Mouse (Mus musculus) forebrain, embryonic 13.5 days (tissue): ENCODE measurements at regions not wholly inside any gene's neighbourhood (a gene's known extent, or its start where the extent isn't known, plus 50 kb on each side); places are given as distances from the start of the nearest gene placed in this dataset.

ENCODE experiments used
- ATAC-seq: fragments of 200-750 bp; cut with Nextera tagmentation; 2 replicates; pipeline ENCODE4 v1.8.0; 2017
- H3K27ac ChIP-seq: fragments of 300-500 bp; sonication (generic); 2 replicates; pipeline ENCODE4 v1.5.1; 2015; ENCODE audit warnings: inconsistent platforms, mild to moderate bottlenecking, moderate library complexity
- H3K27me3 ChIP-seq: fragments of 300-500 bp; sonication (generic); 2 replicates; pipeline ENCODE4 v1.6.1; 2015; ENCODE audit warnings: mild to moderate bottlenecking, inconsistent platforms
- H3K36me3 ChIP-seq: fragments of 300-500 bp; sonication (generic); 2 replicates; pipeline ENCODE4 v1.6.1; 2015; ENCODE audit warnings: mild to moderate bottlenecking, inconsistent platforms; ENCODE audit not compliant: poor library complexity, severe bottlenecking
- H3K4me1 ChIP-seq: fragments of 300-500 bp; sonication (generic); 2 replicates; pipeline ENCODE4 v1.6.1; 2015; ENCODE audit warnings: inconsistent platforms
- H3K4me2 ChIP-seq: fragments of 300-500 bp; sonication (generic); 2 replicates; pipeline ENCODE4 v1.6.1; 2015; ENCODE audit warnings: inconsistent platforms, mild to moderate bottlenecking, moderate library complexity
- H3K4me3 ChIP-seq: fragments of 300-500 bp; sonication (generic); 2 replicates; pipeline ENCODE4 v1.5.1; 2015; ENCODE audit warnings: mild to moderate bottlenecking, inconsistent platforms
- H3K9ac ChIP-seq: fragments of 300-500 bp; sonication (generic); 2 replicates; pipeline ENCODE4 v1.6.1; 2015; ENCODE audit warnings: mild to moderate bottlenecking, inconsistent platforms
- H3K9me3 ChIP-seq: fragments of 300-500 bp; sonication (generic); replicated peaks from 2 replicates; pipeline ENCODE4 v1.6.1; 2016; ENCODE audit warnings: inconsistent platforms
- WGBS: fragments of 180-500 bp; shearing (Covaris S2); methylation state at CpG from one replicate; pipeline ENCODE4 v1.1.7; 2015; 5-methylcytosine and 5-hydroxymethylcytosine counted together

DNA sequence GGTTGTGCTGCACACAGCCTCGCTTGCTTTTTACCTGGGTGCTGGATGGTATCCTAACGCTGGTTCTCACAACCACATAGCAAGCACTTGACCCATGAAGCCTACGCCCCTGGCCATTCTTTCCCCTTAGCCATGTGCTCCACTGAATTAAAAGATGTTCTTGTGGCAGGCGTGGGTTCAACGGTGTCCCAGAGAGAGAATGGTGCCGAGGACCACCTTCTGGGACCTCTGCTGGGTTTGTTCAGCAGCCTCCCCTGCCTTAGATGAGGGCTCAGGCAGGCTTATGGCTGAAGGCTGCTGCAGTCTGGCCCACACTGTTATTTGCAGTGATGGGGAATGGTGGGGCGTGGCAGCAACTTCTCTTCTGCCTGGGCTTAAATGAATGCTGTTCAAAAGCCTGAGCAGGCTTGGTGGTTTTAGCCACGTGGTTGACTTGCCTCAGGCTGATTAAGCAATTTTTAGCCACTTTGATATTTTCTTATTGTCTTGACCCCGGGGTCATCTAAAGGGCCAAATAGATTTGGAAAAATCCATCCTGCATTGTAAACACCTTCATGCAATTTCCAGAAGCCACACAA lies 119.5 kb upstream of the Tbca start:
- Histone ChIP-seq H3K9me3 (no peaks in the 10 kb centered on the region), H3K36me3 (no peaks in the 10 kb centered on the region), H3K27me3 (peaks cover 68% of the 10 kb centered on the region), H3K9ac (no peak overlapping the region), H3K4me3 (no peak overlapping the region), H3K4me2 (no peak overlapping the region), H3K27ac (no peak overlapping the region), H3K4me1 (peaks cover 2% of the 10 kb centered on the region; the same call in 1 of the 2 replicates)
- ATAC-seq: no peak
- WGBS: 37% methylated on average over 9 of the region's 9 CpGs

DNA sequence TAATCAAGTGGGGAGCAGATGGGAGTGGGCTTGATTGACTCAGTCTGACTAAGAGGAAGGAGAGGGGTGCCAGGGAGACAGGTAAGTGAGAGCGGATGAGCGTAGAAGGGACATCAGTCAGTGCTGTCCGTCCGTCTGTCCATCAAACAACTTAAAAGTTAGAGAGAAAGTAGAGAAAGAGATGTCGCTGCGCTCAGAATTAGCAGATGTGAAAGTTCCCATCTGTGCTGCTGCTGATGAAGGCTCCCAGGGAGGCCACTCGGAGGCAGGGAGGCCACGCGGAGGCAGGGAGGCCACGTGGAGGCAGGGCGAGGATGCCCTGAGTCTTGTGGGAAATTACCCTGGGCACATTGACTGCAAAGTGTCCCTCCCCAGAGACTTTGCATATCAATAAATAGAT lies 118.4 kb upstream of the Tbca start:
- H3K4me2 ChIP-seq: no peak overlapping the region
- no peak overlapping the region for H3K4me3 ChIP-seq
- no peaks in the 10 kb centered on the region for H3K36me3 ChIP-seq
- no peak for ATAC-seq
- H3K9ac ChIP-seq: no peak overlapping the region
- 86% methylated on average over 11 of the region's 11 CpGs for WGBS
- peaks cover 61% of the 10 kb centered on the region for H3K27me3 ChIP-seq
- no peaks in the 10 kb centered on the region for H3K9me3 ChIP-seq
- no peak overlapping the region for H3K27ac ChIP-seq
- H3K4me1 ChIP-seq: peaks cover 2% of the 10 kb centered on the region; the same call in 1 of the 2 replicates

DNA sequence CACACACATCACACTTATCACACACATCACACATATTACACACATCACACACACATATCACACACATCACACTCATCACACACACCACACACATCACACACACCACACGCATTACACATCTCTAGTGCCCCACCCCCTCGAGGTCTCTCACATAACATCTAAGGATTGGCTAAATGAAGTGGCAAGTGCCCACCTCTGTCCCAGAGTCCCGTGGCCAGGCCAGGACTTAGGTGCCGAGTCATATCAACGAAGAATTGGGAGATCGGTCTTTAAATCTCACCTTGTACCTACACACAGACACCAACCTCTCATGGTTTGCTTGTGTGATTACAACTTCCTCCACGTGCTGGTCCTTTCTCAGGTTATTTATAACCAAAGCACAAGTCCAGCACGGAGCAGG lies 117.7 kb upstream of the Tbca start:
- Histone ChIP-seq H3K4me2 (no peak overlapping the region), H3K27ac (no peak overlapping the region), H3K4me3 (no peak overlapping the region), H3K9me3 (no peaks in the 10 kb centered on the region), H3K4me1 (peaks cover 2% of the 10 kb centered on the region; the same call in 1 of the 2 replicates), H3K36me3 (no peaks in the 10 kb centered on the region), H3K27me3 (peaks cover 60% of the 10 kb centered on the region), H3K9ac (no peak overlapping the region)
- ATAC-seq: no peak
- WGBS: 87% methylated on average over 8 of the region's 8 CpGs

DNA sequence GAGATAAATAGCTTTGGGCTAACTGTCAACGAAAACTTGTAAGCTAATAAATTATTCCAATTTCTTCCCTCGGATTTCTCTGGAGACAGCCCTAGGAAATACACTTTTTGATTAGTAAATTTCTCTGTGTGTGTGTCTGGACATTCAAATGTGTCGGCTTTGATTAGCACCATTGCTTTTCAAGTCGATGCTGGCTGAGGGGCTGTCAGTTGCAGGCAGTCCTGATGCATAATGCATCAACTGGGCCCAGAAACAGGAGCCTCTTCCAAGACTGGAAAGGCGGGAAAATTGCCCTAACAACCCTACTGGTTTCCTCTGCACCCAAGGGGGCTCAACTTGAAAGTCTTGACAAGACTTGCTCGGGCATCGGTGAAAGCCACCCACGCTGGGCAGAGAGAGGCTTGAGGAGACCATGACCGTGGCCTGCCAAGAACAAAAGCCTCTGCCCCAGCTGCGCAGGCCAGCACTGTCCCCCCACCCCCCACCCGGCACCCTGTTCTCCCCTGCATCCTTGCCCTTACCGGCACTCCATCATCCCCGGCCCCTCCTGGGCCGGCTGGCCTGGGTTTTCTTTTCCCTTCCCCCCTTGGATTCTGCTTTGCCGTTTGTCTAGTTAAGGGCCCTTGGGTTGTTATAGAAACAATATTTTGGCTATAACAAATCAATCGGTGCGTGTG lies 108.1 kb upstream of the Tbca start:
- WGBS: 23% methylated on average over 17 of the region's 17 CpGs
- peaks cover 62% of the 10 kb centered on the region for H3K27me3 ChIP-seq
- H3K27ac ChIP-seq: no peak overlapping the region; the same call in 1 of the 2 replicates
- H3K4me2 ChIP-seq: peak overlapping the region; percentile 10; the same call in 1 of the 2 replicates
- peak; percentile 57; the same call in 1 of the 2 replicates for ATAC-seq
- no peak overlapping the region for H3K9ac ChIP-seq
- H3K9me3 ChIP-seq: no peaks in the 10 kb centered on the region
- H3K4me1 ChIP-seq: peaks cover 21% of the 10 kb centered on the region
- no peak overlapping the region for H3K4me3 ChIP-seq
- H3K36me3 ChIP-seq: no peaks in the 10 kb centered on the region

DNA sequence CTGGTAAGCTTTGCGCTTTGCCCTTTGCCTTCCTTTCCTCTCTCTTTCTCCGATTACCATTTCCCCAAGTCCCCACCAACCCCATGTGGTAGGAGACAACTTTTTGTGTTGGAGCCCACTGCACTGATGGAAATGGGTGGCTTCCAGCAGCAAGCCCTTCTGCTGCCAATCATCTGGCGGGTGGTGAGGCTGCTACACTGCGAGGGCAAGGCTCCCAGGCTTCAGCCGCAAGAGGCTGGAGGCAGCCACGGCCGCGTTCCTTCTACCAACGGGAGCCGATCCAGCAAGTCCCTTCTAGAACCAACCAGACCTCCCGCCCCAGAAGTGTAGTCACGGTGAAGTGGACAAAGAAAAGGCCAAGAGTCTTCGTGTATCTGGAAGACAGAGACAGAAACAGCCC lies 107.1 kb upstream of the Tbca start:
- no peak overlapping the region for H3K4me2 ChIP-seq

DNA sequence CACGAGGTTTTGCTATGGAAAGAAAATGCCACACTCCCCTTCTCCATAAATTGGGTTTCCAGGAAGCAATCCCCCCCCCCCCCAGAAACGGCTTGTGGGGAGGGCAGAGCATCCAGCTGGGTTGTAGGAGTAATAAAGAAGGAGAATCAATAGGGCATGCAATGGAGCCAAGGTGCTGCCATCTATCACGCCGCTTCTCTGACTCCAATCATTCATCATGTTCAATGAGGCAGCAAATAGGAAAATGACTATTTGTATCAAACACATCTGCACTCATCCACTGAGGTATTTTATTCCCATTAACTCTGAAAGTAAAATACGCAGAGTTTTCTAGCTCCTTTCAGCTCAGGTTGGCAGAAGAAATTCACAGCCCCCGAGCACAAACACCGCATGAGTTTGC lies 103.5 kb upstream of the Tbca start:
- no peaks in the 10 kb centered on the region for H3K36me3 ChIP-seq
- peaks cover 16% of the 10 kb centered on the region for H3K4me1 ChIP-seq
- H3K27ac ChIP-seq: no peak overlapping the region
- 16% methylated on average over 7 of the region's 7 CpGs for WGBS
- peaks cover 83% of the 10 kb centered on the region for H3K27me3 ChIP-seq
- no peak for ATAC-seq
- H3K9ac ChIP-seq: no peak overlapping the region
- H3K4me2 ChIP-seq: no peak overlapping the region
- no peaks in the 10 kb centered on the region for H3K9me3 ChIP-seq
- H3K4me3 ChIP-seq: no peak overlapping the region

More for the DNA sequence above, 107.1 kb upstream of the Tbca start:
- peaks cover 21% of the 10 kb centered on the region for H3K4me1 ChIP-seq
- H3K4me3 ChIP-seq: no peak overlapping the region
- H3K9ac ChIP-seq: no peak overlapping the region
- peaks cover 68% of the 10 kb centered on the region for H3K27me3 ChIP-seq
- H3K9me3 ChIP-seq: no peaks in the 10 kb centered on the region
- 91% methylated on average over 13 of the region's 13 CpGs for WGBS
- no peaks in the 10 kb centered on the region for H3K36me3 ChIP-seq
- no peak overlapping the region for H3K27ac ChIP-seq
- ATAC-seq: no peak

GRCm38 (mm10) chr13:94687295-94687694 lies 101.4 kb upstream of the Tbca start:
- Histone ChIP-seq H3K9ac (no peak overlapping the region), H3K27ac (no peak overlapping the region), H3K36me3 (no peaks in the 10 kb centered on the region), H3K4me3 (no peak overlapping the region), H3K4me2 (no peak overlapping the region), H3K27me3 (peaks cover 70% of the 10 kb centered on the region), H3K4me1 (0 out of 2 replicates have a peak, but pooled peaks cover 10% of the 10 kb centered on the region), H3K9me3 (no peaks in the 10 kb centered on the region)
- WGBS: 70% methylated on average over 5 of the region's 5 CpGs
- ATAC-seq: no peak

- no peak overlapping the region for H3K9ac ChIP-seq
- no peak overlapping the region for H3K4me3 ChIP-seq
- peaks cover 96% of the 10 kb centered on the region for H3K27me3 ChIP-seq
- no peak overlapping the region for H3K27ac ChIP-seq
- WGBS: 2% methylated on average over 7 of the region's 7 CpGs
- no peaks in the 10 kb centered on the region for H3K9me3 ChIP-seq
- peaks cover 51% of the 10 kb centered on the region for H3K4me1 ChIP-seq
- H3K4me2 ChIP-seq: no peak overlapping the region
- no peak for ATAC-seq
- H3K36me3 ChIP-seq: no peaks in the 10 kb centered on the region
Observed at GRCm38 (mm10) chr13:94706641-94707053, 82.1 kb upstream of the Tbca start.

GRCm38 (mm10) chr13:94707371-94708280 lies 81.1 kb upstream of the Tbca start:
- ATAC-seq: no peak
- H3K4me2 ChIP-seq: no peak overlapping the region
- WGBS: 2% methylated on average over 31 of the region's 32 CpGs
- H3K9ac ChIP-seq: no peak overlapping the region
- no peak overlapping the region for H3K27ac ChIP-seq
- H3K27me3 ChIP-seq: peaks cover 98% of the 10 kb centered on the region
- no peak overlapping the region for H3K4me3 ChIP-seq
- H3K9me3 ChIP-seq: no peaks in the 10 kb centered on the region
- H3K4me1 ChIP-seq: peaks cover 41% of the 10 kb centered on the region
- H3K36me3 ChIP-seq: no peaks in the 10 kb centered on the region

GRCm38 (mm10) chr13:94708786-94709185 lies 79.9 kb upstream of the Tbca start:
- no peak overlapping the region for H3K9ac ChIP-seq
- no peak overlapping the region for H3K27ac ChIP-seq
- 38% methylated on average over 5 of the region's 5 CpGs for WGBS
- no peaks in the 10 kb centered on the region for H3K36me3 ChIP-seq
- H3K27me3 ChIP-seq: peaks cover 98% of the 10 kb centered on the region
- ATAC-seq: no peak
- peaks cover 33% of the 10 kb centered on the region for H3K4me1 ChIP-seq
- H3K9me3 ChIP-seq: no peaks in the 10 kb centered on the region
- no peak overlapping the region for H3K4me3 ChIP-seq
- no peak overlapping the region for H3K4me2 ChIP-seq

DNA sequence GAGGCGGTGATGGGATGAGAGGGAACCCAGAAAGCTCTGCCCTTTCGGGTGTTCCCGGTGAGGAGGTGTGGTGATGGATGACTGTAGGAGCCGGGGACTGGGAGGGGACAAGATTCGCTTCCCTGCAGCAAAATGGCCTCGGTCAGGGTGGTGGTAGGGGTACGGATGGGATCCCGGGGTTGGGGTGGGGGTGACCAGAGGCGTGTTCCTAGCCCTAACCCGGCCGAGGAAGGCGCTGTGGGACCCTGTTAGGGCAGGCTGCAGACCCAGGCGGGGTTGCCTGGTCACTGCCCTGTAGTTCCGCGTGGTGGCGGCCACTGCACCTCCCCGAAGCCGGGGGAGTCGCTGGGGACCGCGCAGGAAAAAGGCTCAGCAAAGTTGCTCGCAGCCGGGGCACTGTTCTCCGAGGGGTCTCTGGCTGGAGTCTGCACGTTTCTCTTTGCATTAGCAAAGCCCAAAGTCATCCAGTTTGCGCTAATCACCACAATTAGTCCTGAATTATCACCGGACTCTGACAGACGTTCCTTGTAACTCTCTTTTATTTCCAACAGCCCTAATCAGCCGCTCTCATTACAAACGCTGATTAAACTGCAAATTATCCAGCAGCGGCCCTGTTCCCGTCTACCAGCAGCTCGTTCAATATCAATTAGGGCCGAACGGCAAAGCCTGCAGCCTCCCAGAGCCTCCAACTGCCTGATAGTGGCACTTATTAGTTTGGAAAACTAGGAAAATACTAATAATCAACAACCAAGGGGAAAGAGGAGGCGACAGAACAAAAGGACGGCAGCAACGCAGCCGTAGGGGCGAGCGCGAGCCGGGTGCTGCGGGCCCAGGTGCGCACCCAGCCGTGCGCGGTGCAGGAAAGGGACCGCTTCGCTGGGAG lies 78.8 kb upstream of the Tbca start:
- Histone ChIP-seq H3K4me2 (peak overlapping the region; percentile 60), H3K9me3 (no peaks in the 10 kb centered on the region), H3K9ac (peak overlapping the region; percentile 12; the same call in 1 of the 2 replicates), H3K27ac (no peak overlapping the region), H3K27me3 (peaks cover 98% of the 10 kb centered on the region), H3K4me3 (peak overlapping the region; percentile 26), H3K36me3 (no peaks in the 10 kb centered on the region), H3K4me1 (peaks cover 33% of the 10 kb centered on the region)
- under 1% methylated on average over 50 of the region's 50 CpGs for WGBS
- peak; percentile 66 for ATAC-seq
